Mouse (Mus musculus) kidney, embryonic 14.5 days (tissue): ENCODE data around the gene Prkcz. TPM values are rescaled to one million over a fixed set of nuclear protein-coding genes. Genes with fewer than 3 reads are reported as not detected.

Experiments used
- ATAC-seq: fragments of 200-750 bp; cut with Nextera tagmentation; 2 replicates; pipeline ENCODE4 v1.8.0; 2017; ENCODE audit warnings: moderate number of reproducible peaks, mild to moderate bottlenecking, moderate TSS enrichment, moderate library complexity; ENCODE audit not compliant: low FRiP score, low TSS enrichment
- H3K27ac ChIP-seq: fragments of 300-500 bp; sonication (generic); 2 replicates; pipeline ENCODE4 v1.5.1; 2014; ENCODE audit warnings: low read depth, mild to moderate bottlenecking, low read length, moderate library complexity, mixed read lengths
- H3K27me3 ChIP-seq: fragments of 300-500 bp; sonication (generic); 2 replicates; pipeline ENCODE4 v1.6.1; 2014; ENCODE audit warnings: mild to moderate bottlenecking, low read length; ENCODE audit not compliant: control insufficient read depth, insufficient read depth
- H3K36me3 ChIP-seq: fragments of 300-500 bp; sonication (generic); 2 replicates; pipeline ENCODE4 v1.6.1; 2014; ENCODE audit warnings: low read length, mixed read lengths; ENCODE audit not compliant: control insufficient read depth, insufficient read depth
- H3K4me1 ChIP-seq: fragments of 300-500 bp; sonication (generic); 2 replicates; pipeline ENCODE4 v1.6.1; 2014; ENCODE audit warnings: low read length, mixed read lengths; ENCODE audit not compliant: control insufficient read depth, insufficient read depth
- H3K4me2 ChIP-seq: fragments of 300-500 bp; sonication (generic); replicated peaks from 2 replicates; pipeline ENCODE4 v1.6.1; 2014; ENCODE audit warnings: low read depth, mild to moderate bottlenecking, low read length
- H3K4me3 ChIP-seq: fragments of 300-500 bp; sonication (generic); 2 replicates; pipeline ENCODE4 v1.5.1; 2014; ENCODE audit warnings: mild to moderate bottlenecking, low read length
- H3K9ac ChIP-seq: fragments of 300-500 bp; sonication (generic); 2 replicates; pipeline ENCODE4 v1.6.1; 2014; ENCODE audit warnings: low read depth, mild to moderate bottlenecking, low read length, moderate library complexity
- H3K9me3 ChIP-seq: fragments of 300-500 bp; sonication (generic); 2 replicates; pipeline ENCODE4 v1.6.1; 2016; ENCODE audit warnings: low read length; ENCODE audit not compliant: control insufficient read depth
- WGBS: fragments of 180-500 bp; shearing (Covaris S2); extraction: QIAGEN DNeasy Blood & Tissue Kit; methylation state at CpG from one replicate; pipeline ENCODE4 v1.1.7; 2014; 5-methylcytosine and 5-hydroxymethylcytosine counted together
- polyA plus RNA-seq: library from polyadenylated mRNA; unstranded; fragments of >200 nt; fragmentation: Nextera tagmentation; extraction: Ambion mirVana; gene quantifications from 2 replicates; pipeline ENCODE4 v1.2.1, GENCODE M21; 2014

Prkcz gene
- polyA plus RNA-seq: 7.8 and 10.2 TPM in 2 replicates

DNA sequence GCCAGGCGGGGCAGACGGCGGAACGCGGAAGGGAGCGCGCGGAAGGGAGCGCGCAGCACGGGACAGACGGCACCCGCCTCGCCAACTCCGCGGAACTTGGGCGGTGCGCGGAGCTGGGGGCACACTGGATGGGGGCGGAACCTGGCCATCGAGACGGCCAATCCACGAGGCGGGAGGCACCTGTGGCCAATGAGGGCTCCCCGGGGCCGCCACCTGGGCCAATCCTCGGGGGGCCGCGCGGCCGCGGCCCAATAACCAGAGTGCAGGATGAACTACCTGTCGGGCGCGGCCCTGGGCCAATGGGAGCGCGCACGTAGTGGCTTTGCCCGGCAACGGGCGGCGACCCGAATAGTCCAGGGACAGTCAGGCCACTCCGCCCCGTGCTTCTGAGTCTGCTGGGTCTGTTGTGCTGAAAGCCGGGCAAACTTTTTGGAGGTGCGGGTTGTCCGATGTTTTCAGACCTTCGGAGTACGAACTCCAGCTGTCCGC is at the start of gene Prkcz:
Gene Prkcz, minus strand, starts transcription at position 59 of the 489 bp plus-strand sequence.
- H3K27me3 ChIP-seq: peaks cover 42% of the 10 kb centered on the region
- ATAC-seq: peak; percentile 96
- H3K27ac ChIP-seq: no peak within 1 kb of the TSS
- H3K9me3 ChIP-seq: no peaks in the 10 kb centered on the region
- peak within 1 kb of the TSS; percentile 36 for H3K9ac ChIP-seq
- peak within 1 kb of the TSS; percentile 51 for H3K4me3 ChIP-seq
- WGBS: 0% methylated on average over 51 of the region's 51 CpGs
- H3K4me1 ChIP-seq: no peaks in the 10 kb centered on the region
- no peaks in the 10 kb centered on the region for H3K36me3 ChIP-seq
- H3K4me2 ChIP-seq: peak within 1 kb of the TSS; percentile 62

DNA sequence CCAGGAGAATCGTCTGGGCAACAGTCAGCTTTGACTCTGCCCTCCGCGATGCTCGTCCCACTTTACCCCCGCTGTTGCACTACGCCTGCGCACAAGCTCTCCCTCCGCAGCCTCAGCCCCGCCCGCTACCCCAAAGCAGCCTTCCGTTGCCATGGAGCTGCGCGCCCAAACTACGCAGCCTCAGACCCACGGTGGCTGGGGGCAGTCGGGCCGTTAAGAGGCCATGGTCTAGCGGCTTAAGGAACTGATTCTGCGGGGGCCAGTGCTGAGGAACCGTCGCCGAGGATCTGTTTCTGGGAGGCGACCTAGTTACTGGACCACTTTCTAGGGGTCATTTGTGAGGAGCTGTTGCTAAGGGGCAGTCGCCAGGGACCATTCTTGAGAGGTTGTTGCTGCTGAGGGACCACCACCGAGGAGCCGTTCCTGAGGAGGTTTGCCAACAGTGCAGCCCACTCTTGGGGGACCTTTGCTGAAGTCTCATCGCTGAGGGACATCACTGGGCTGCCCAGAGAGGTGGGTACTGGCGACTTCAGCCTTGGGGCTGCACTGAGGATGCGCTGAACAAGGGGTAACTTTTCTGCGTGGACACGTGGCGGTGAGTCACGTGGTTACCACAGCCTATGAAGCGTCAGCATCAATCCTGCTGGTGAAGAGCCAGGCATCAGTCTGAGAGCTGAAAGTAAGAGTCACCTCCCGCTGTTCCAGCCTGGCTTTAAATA is 48.1 kb upstream of the Prkcz start, which contains the start of gene Cfap74:
Gene Cfap74, plus strand, starts transcription at position 133 of the 719 bp plus-strand sequence.
- WGBS: under 1% methylated on average over 35 of the region's 35 CpGs
- H3K9ac ChIP-seq: peak within 1 kb of the TSS; percentile 58
- ATAC-seq: peak; percentile 96
- no peaks in the 10 kb centered on the region for H3K9me3 ChIP-seq
- no peaks in the 10 kb centered on the region for H3K27me3 ChIP-seq
- H3K4me1 ChIP-seq: no peaks in the 10 kb centered on the region; the same call in 1 of the 2 replicates
- no peak within 1 kb of the TSS for H3K27ac ChIP-seq
- H3K36me3 ChIP-seq: no peaks in the 10 kb centered on the region
- peak within 1 kb of the TSS; percentile 45 for H3K4me3 ChIP-seq
- H3K4me2 ChIP-seq: peak within 1 kb of the TSS; percentile 86

DNA sequence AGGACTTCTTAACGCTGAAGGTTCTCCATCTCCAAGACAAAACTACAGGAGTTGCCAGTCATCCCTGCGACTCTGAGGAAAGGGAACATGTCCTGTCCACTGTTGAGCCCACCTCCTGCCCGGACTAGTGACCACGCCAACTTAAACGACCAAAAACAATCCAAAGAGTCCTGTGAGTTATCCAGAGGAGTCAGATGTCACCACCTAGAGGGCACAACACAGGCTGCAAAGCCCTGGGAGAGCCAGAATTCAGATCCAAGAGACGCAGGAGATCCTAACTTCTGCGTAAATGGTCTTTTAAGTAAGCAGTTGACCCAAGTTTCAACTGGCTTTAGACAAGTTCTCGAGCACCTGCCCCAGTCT is 47.5 kb upstream of the Prkcz start:
- H3K27ac ChIP-seq: no peak overlapping the region
- ATAC-seq: peak; percentile 44; the same call in 1 of the 2 replicates
- peak overlapping the region; percentile 58; the same call in 1 of the 2 replicates for H3K9ac ChIP-seq

DNA sequence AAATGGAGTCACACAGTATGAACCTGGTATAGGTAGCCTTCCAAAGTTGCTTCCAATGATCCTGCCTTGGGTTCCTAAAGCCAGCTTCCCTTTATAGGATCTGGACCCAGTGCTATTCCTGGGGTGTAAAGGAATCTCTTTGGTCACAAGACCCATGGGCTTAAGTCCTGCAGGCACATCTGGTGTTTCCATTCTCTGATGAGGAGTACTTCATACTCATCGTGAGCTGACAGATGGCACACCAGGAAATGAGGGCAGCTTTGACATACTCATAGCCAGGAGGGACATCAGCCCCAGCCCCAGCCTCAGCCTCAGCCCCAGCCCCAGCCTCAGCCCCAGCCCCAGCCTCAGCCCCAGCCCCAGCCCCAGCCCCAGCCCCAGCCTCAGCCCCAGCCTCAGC is 41.3 kb upstream of the Prkcz start:
- H3K9me3 ChIP-seq: no peaks in the 10 kb centered on the region
- H3K27ac ChIP-seq: no peak overlapping the region
- no peak overlapping the region for H3K4me3 ChIP-seq
- H3K4me2 ChIP-seq: no peak overlapping the region
- no peaks in the 10 kb centered on the region for H3K36me3 ChIP-seq
- H3K27me3 ChIP-seq: peaks cover 16% of the 10 kb centered on the region
- H3K4me1 ChIP-seq: no peaks in the 10 kb centered on the region
- WGBS: 81% methylated on average over 1 of the region's 1 CpGs
- ATAC-seq: no peak
- no peak overlapping the region for H3K9ac ChIP-seq

More for the DNA sequence above, 47.5 kb upstream of the Prkcz start:
- Histone ChIP-seq H3K4me2 (peak overlapping the region; percentile 86), H3K4me3 (peak overlapping the region; percentile 45), H3K9me3 (no peaks in the 10 kb centered on the region), H3K27me3 (no peaks in the 10 kb centered on the region), H3K4me1 (no peaks in the 10 kb centered on the region; the same call in 1 of the 2 replicates), H3K36me3 (no peaks in the 10 kb centered on the region)
- WGBS: 2% methylated on average over 8 of the region's 8 CpGs

DNA sequence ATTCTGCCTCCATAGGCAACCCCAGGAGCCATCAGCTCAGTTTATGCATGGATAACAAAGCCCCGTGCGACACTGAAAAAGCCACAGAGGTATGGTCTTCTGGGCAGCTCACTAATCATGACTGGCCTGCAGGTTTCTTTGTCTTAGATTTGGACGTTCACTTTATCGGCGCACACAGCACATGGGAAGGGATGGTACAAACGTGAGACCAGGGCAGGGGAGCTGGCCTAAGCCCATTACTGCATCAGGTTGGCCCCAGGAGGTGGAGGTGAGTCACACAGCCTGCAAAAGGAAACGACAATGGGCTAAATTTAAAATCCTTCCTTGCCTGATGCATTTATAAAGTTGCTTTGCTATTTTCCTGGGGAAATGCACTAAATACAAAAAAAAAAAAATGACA is 40.0 kb upstream of the Prkcz start:
- H3K4me1 ChIP-seq: no peaks in the 10 kb centered on the region
- WGBS: 72% methylated on average over 7 of the region's 7 CpGs
- peaks cover 16% of the 10 kb centered on the region for H3K27me3 ChIP-seq
- H3K27ac ChIP-seq: no peak overlapping the region
- no peak overlapping the region for H3K4me3 ChIP-seq
- H3K9ac ChIP-seq: no peak overlapping the region
- H3K9me3 ChIP-seq: no peaks in the 10 kb centered on the region
- ATAC-seq: no peak
- no peaks in the 10 kb centered on the region for H3K36me3 ChIP-seq
- no peak overlapping the region for H3K4me2 ChIP-seq

DNA sequence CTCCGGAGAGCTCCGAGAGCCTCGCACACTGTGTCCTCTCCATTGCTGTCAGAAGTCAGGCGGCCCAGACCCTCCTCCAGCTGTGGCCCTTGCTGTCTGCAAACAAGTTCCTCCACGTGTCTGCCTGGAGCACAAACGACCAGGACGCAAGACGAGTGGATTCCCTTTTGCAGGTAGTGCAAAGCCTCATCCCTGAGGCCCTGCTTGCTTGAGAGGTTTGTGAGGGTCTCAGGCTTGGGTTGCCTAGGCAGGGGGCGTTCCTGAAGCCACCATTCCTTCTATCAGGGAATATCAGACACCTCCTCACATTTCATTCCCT is 37.0 kb upstream of the Prkcz start:
- H3K4me2 ChIP-seq: peak overlapping the region; percentile 63
- WGBS: 3% methylated on average over 9 of the region's 9 CpGs
- no peak overlapping the region for H3K27ac ChIP-seq
- no peak overlapping the region for H3K9ac ChIP-seq
- no peaks in the 10 kb centered on the region for H3K4me1 ChIP-seq
- peak overlapping the region; percentile 30 for H3K4me3 ChIP-seq
- H3K36me3 ChIP-seq: no peaks in the 10 kb centered on the region
- H3K27me3 ChIP-seq: peaks cover 16% of the 10 kb centered on the region
- no peak; the same call in 1 of the 2 replicates for ATAC-seq
- H3K9me3 ChIP-seq: no peaks in the 10 kb centered on the region

DNA sequence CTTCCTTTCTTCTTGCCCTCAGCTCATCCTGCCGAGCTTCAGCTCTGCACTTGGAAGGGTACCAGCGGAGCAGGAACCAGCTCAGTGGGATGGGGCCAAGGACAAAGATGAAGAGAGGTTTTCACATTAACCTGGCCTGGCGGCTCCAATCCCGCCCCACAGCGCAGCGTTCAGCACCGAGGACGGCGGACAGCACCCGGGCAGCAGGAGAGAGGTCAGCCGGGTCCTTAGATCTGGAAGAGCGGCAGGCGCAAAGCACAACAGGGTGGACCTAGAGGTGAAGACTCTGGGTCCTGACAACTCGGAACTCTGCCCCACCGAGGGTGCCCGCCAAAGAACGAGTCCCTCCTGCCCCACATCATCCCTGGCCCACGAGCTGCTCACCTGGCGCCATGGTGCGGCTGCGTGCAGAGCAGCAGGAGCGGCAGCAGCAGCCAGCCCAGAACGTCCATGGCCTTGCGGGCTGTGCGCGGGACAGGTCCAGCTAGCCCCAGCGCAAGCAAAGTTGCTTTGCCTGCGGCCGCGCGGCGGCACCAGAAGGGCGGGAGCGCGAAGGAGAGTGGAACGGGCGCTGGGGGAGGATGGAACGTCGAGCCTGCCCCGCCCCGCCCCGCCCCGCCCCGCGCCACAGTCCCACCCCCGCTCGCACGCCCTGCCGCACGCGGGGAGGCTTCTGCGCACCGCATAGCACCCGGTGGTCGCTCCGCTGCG is 36.5 kb upstream of the Prkcz start, which contains the start of gene Gabrd:
Gene Gabrd, minus strand, starts transcription at position 602 of the 711 bp plus-strand sequence.
- no peak within 1 kb of the TSS for H3K9ac ChIP-seq
- peaks cover 16% of the 10 kb centered on the region for H3K27me3 ChIP-seq
- H3K4me3 ChIP-seq: peak within 1 kb of the TSS; percentile 30
- WGBS: under 1% methylated on average over 26 of the region's 57 CpGs
- H3K36me3 ChIP-seq: no peaks in the 10 kb centered on the region
- no peaks in the 10 kb centered on the region for H3K9me3 ChIP-seq
- peak; percentile 69 for ATAC-seq
- no peak within 1 kb of the TSS for H3K27ac ChIP-seq
- H3K4me2 ChIP-seq: peak within 1 kb of the TSS; percentile 63
- no peaks in the 10 kb centered on the region for H3K4me1 ChIP-seq

DNA sequence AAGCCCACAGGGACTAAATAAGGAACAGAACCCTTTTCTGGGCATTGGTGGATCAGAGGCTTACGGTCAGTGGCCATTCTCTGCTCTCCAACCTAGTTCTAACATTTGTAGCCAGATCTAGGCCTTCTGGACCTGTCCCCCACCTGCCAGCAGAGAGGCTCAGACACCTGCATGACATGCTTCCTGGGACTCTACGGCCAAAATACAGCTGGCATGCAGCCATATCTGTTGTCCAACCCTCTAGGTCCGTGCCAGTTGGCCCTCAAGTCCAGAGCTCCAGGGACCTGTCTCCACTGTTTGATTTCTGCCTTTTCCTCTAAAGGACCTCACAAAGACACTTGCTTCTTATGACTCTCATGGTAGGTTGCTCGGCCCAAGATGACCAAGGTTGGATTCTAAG is 35.6 kb upstream of the Prkcz start:
- H3K36me3 ChIP-seq: no peaks in the 10 kb centered on the region
- peaks cover 16% of the 10 kb centered on the region for H3K27me3 ChIP-seq
- H3K9me3 ChIP-seq: no peaks in the 10 kb centered on the region
- WGBS: 85% methylated on average over 4 of the region's 4 CpGs
- no peak overlapping the region for H3K27ac ChIP-seq
- no peak overlapping the region for H3K9ac ChIP-seq
- no peak for ATAC-seq
- no peak overlapping the region for H3K4me3 ChIP-seq
- H3K4me1 ChIP-seq: no peaks in the 10 kb centered on the region
- no peak overlapping the region for H3K4me2 ChIP-seq

DNA sequence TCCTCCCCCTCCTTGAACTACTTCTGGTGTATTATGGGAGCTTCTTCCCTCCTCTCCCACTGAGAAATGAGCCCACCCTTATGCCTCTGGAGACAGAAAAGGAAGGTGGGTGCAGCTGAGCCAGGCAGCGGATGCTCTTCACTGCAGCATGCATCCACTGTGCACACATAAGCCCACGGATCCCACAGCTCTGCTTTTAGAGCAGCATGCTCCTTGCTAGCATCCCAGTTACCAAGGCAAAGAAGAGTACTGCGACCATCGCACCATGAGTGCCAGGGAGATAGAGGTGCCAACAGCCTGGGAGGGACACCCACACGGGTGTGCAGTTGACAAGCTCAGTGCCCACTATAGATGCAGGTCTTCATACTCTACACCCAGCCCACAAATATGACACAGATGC is 34.3 kb upstream of the Prkcz start:
- H3K9me3 ChIP-seq: no peaks in the 10 kb centered on the region
- no peaks in the 10 kb centered on the region for H3K4me1 ChIP-seq
- H3K27ac ChIP-seq: no peak overlapping the region
- 86% methylated on average over 5 of the region's 5 CpGs for WGBS
- peaks cover 14% of the 10 kb centered on the region for H3K27me3 ChIP-seq
- H3K4me3 ChIP-seq: no peak overlapping the region
- ATAC-seq: no peak
- no peaks in the 10 kb centered on the region for H3K36me3 ChIP-seq
- H3K9ac ChIP-seq: no peak overlapping the region
- no peak overlapping the region for H3K4me2 ChIP-seq
